20 mouse cellular contexts compared by ENCODE assay signal in genomic region chr9:60692624-60693023, GRCm38 (mm10). TPM values are rescaled to one million over a fixed set of nuclear protein-coding genes. Genes with fewer than 3 reads are reported as not detected.
DNase-seq lines count a peak whose midpoint lies in the region; ATAC-seq and TF ChIP-seq lines count a peak whose summit lies in the region.
"Had no signal": no experiment of that assay in that cellular context is flagged by ENCODE, and none has a peak within 500 bp of the region (broad histone marks: within the 10 kb centered on the region; RNA-seq: fewer than 3 reads in every experiment).

No protein-coding gene starts in this region.

- no peak overlapping the region for H3K27ac ChIP-seq in hindbrain, embryonic 10.5 days
- H3K27ac ChIP-seq: embryonic facial prominence, embryonic 12.5 days; heart, embryonic 10.5 days; hindbrain, embryonic 15.5 days; limb, embryonic 15.5 days; macrophage; midbrain, embryonic 12.5 days had no signal

- WGBS in hindbrain, embryonic 10.5 days: 75% methylated on average over 4 of the region's 4 CpGs

- CTCF ChIA-PET in Patski (lab: Charles Lee): no interaction called here

- no peaks in the 10 kb centered on the region for H3K9me3 ChIP-seq in hindbrain, embryonic 10.5 days
- H3K9me3 ChIP-seq: embryonic facial prominence, embryonic 12.5 days; heart, embryonic 10.5 days; hindbrain, embryonic 15.5 days; limb, embryonic 15.5 days; midbrain, embryonic 12.5 days had no signal

- POLR2A ChIA-PET in Patski (lab: Charles Lee): no interaction called here

- ATAC-seq in Patski: peak; percentile 57
- ATAC-seq: liver, postnatal 0 days had no signal

- no peaks in the 10 kb centered on the region for H3K36me3 ChIP-seq in hindbrain, embryonic 10.5 days
- H3K36me3 ChIP-seq: embryonic facial prominence, embryonic 12.5 days; heart, embryonic 10.5 days; hindbrain, embryonic 15.5 days; limb, embryonic 15.5 days; midbrain, embryonic 12.5 days had no signal

- H3K27me3 ChIP-seq in Patski: no peaks in the 10 kb centered on the region
- 0 out of 2 replicates have a peak, but pooled peaks cover 3% of the 10 kb centered on the region for H3K27me3 ChIP-seq in hindbrain, embryonic 10.5 days (ENCODE audit: insufficient read depth, poor library complexity, severe bottlenecking)
- H3K27me3 ChIP-seq: embryonic facial prominence, embryonic 12.5 days; limb, embryonic 15.5 days had no signal

- in situ Hi-C loops in Patski (cut with MboI; ENCODE audit: low pct_unique_long_range_greater_than_20kb): no loop called here

- peaks cover 6% of the 10 kb centered on the region for H3K4me1 ChIP-seq in hindbrain, embryonic 10.5 days (replicated peaks)

- H3K4me3 ChIP-seq in hindbrain, embryonic 10.5 days: no peak overlapping the region
- H3K4me3 ChIP-seq: embryonic facial prominence, embryonic 12.5 days; heart, embryonic 10.5 days; hindbrain, embryonic 15.5 days; limb, embryonic 15.5 days; midbrain, embryonic 12.5 days had no signal

- DNase-seq in lung, postnatal 36 days: peak; percentile 34
- DNase-seq in lung, postnatal 14 days: no peak
- DNase-seq in Patski (ENCODE audit: low read depth, low spot score): no peak
- DNase-seq in adrenal gland, postnatal 36 days: peak; percentile 74 to 78
- no peak for DNase-seq in spleen, adult 18-20 months
- no peak for DNase-seq in hindbrain, embryonic 10.5 days (ENCODE audit: low spot score)
- no peak for DNase-seq in kidney, adult 8-10 months
- DNase-seq: cerebellum, adult 11-12 months; gastrocnemius, postnatal 25 days; kidney, adult 11 months; liver, postnatal 0 days; right cerebral cortex, postnatal 25 days; thymus, postnatal 4 days had no signal

- no peak for TF ChIP-seq CTCF in Patski (IDR thresholded peaks at IDR 0.05)

RNA-seq across cellular contexts. Expression of gene Lrrc49, which starts 4.7 kb away (rescaled TPM):
- 22.7 TPM for polyA plus RNA-seq in Patski (2021)
- 10 to 100 TPM; 15.3 to 19.4 TPM for total RNA-seq in adrenal gland, postnatal 36 days (2021)
- polyA plus RNA-seq in hindbrain, embryonic 10.5 days (2016; fragmentation: Nextera tagmentation; extraction: Ambion mirVana): 24.8 and 38.6 TPM in 2 replicates

RNA-seq across cellular contexts. Expression of gene Larp6, which starts 20.2 kb away (rescaled TPM):
- not detected for polyA plus RNA-seq in Patski (2021)
- 1 to 10 TPM; 2.3 to 3.0 TPM for total RNA-seq in adrenal gland, postnatal 36 days (2021)
- polyA plus RNA-seq in hindbrain, embryonic 10.5 days (2016; fragmentation: Nextera tagmentation; extraction: Ambion mirVana): 0.87 and 1.5 TPM in 2 replicates
- total RNA-seq: CH12.LX had no signal

Comparison
In these comparisons a context has a peak if more than half of its experiments do, and no peak if none do; other contexts are left out.
1. DNase-seq: peak in lung, postnatal 36 days (single experiment) and adrenal gland, postnatal 36 days (2 of 2); none in lung, postnatal 14 days (single experiment), Patski (single experiment), spleen, adult 18-20 months (0 of 2), hindbrain, embryonic 10.5 days (single experiment) and kidney, adult 8-10 months (0 of 2).